In genomic region chr4:135274761-135275160, GRCm38 (mm10) we compare ENCODE assay signal across 20 mouse cellular contexts. TPM values are rescaled to one million over a fixed set of nuclear protein-coding genes. Genes with fewer than 3 reads are reported as not detected.
A peak's percentile ranks its signal among the peaks of the same experiment; 100 is the strongest.
DNase-seq lines count a peak whose midpoint lies in the region; ATAC-seq and TF ChIP-seq lines count a peak whose summit lies in the region.
"Had no signal": no experiment of that assay in that cellular context is flagged by ENCODE, and none has a peak within 500 bp of the region (broad histone marks: within the 10 kb centered on the region; RNA-seq: fewer than 3 reads in every experiment).

No protein-coding gene starts in this region.

- WGBS in heart, embryonic 10.5 days = 83% methylated on average over 7 of the region's 7 CpGs
- 63% methylated on average over 7 of the region's 7 CpGs for WGBS in kidney, adult 2 months
- WGBS in liver, embryonic 15.5 days (ENCODE audit: insufficient replicate concordance) = 65% methylated on average over 7 of the region's 7 CpGs
- WGBS in forebrain, postnatal 0 days = 74% methylated on average over 7 of the region's 7 CpGs
- WGBS in lung, postnatal 0 days = 78% methylated on average over 7 of the region's 7 CpGs

- H3K4me3 ChIP-seq in heart, embryonic 10.5 days = no peak overlapping the region
- H3K4me3 ChIP-seq in kidney, adult 2 months (ENCODE audit: insufficient read depth, low read depth, low read length) = no peak overlapping the region
- H3K4me3 ChIP-seq in liver, embryonic 15.5 days (replicated peaks) = no peak overlapping the region
- H3K4me3 ChIP-seq in forebrain, postnatal 0 days (ENCODE audit: low read depth, low read length) = no peak overlapping the region
- H3K4me3 ChIP-seq in lung, postnatal 0 days (ENCODE audit: low read depth, low read length) = no peak overlapping the region
- H3K4me3 ChIP-seq: heart, embryonic 13.5 days; layer of hippocampus, adult 2 months; megakaryocyte, embryonic 14.5 days; myocyte had no signal

- H3K9ac ChIP-seq in liver, embryonic 15.5 days = no peak overlapping the region
- H3K9ac ChIP-seq in forebrain, postnatal 0 days = no peak overlapping the region
- H3K9ac ChIP-seq in lung, postnatal 0 days (replicated peaks; ENCODE audit: low read depth) = no peak overlapping the region
- H3K9ac ChIP-seq: heart, embryonic 13.5 days had no signal

- peaks cover 38% of the 10 kb centered on the region for H3K4me1 ChIP-seq in heart, embryonic 10.5 days
- H3K4me1 ChIP-seq in kidney, adult 2 months (ENCODE audit: control insufficient read depth, insufficient read depth, low read length) = peaks cover 17% of the 10 kb centered on the region
- H3K4me1 ChIP-seq in liver, embryonic 15.5 days (replicated peaks) = peaks cover 59% of the 10 kb centered on the region
- peaks cover 9% of the 10 kb centered on the region; the same call in 1 of the 2 replicates for H3K4me1 ChIP-seq in forebrain, postnatal 0 days (ENCODE audit: insufficient read depth)
- peaks cover 11% of the 10 kb centered on the region; the same call in 1 of the 2 replicates for H3K4me1 ChIP-seq in lung, postnatal 0 days (ENCODE audit: insufficient read depth, low read depth, low read length)

- intact Hi-C loops in heart, postnatal 36 days (cut with DNase I) = no loop called here

- peak overlapping the region; percentile 44; the same call in 1 of the 2 replicates for H3K27ac ChIP-seq in heart, embryonic 10.5 days
- H3K27ac ChIP-seq in kidney, adult 2 months (ENCODE audit: insufficient read depth, low read depth, low read length) = peak overlapping the region; percentile 87
- H3K27ac ChIP-seq in liver, embryonic 15.5 days (replicated peaks) = peak overlapping the region; percentile 85
- no peak overlapping the region for H3K27ac ChIP-seq in forebrain, postnatal 0 days (ENCODE audit: low read depth, low read length)
- no peak overlapping the region for H3K27ac ChIP-seq in lung, postnatal 0 days (ENCODE audit: low read length)
- H3K27ac ChIP-seq: heart, embryonic 13.5 days; hindbrain, postnatal 0 days; layer of hippocampus, adult 2 months had no signal

- TF ChIP-seq CTCF in kidney, adult 2 months (conservative IDR thresholded peaks at IDR 0.05; ENCODE audit: insufficient read depth, insufficient read length, low read depth, low read length) = no peak
- no peak for TF ChIP-seq CTCF in forebrain, postnatal 0 days (IDR thresholded peaks at IDR 0.05; ENCODE audit: low read depth)
- TF ChIP-seq CTCF in lung, postnatal 0 days (IDR thresholded peaks at IDR 0.05) = no peak

- H3K4me2 ChIP-seq in liver, embryonic 15.5 days = no peak overlapping the region
- H3K4me2 ChIP-seq in forebrain, postnatal 0 days (ENCODE audit: low read depth) = no peak overlapping the region
- no peak overlapping the region for H3K4me2 ChIP-seq in lung, postnatal 0 days (replicated peaks; ENCODE audit: low read depth, low read length)
- H3K4me2 ChIP-seq: heart, embryonic 13.5 days had no signal

- no peak for TF ChIP-seq POLR2A in kidney, adult 2 months (IDR thresholded peaks at IDR 0.05; ENCODE audit: low read depth, low read length)

- peaks cover 6% of the 10 kb centered on the region; the same call in 1 of the 2 replicates for H3K36me3 ChIP-seq in heart, embryonic 10.5 days
- no peaks in the 10 kb centered on the region for H3K36me3 ChIP-seq in kidney, adult 2 months (ENCODE audit: control insufficient read depth, insufficient read depth, low read length)
- peaks cover 7% of the 10 kb centered on the region; the same call in 1 of the 2 replicates for H3K36me3 ChIP-seq in liver, embryonic 15.5 days (replicated peaks)
- no peaks in the 10 kb centered on the region for H3K36me3 ChIP-seq in forebrain, postnatal 0 days (ENCODE audit: insufficient read depth)
- no peaks in the 10 kb centered on the region for H3K36me3 ChIP-seq in lung, postnatal 0 days (ENCODE audit: insufficient read depth, low read length)
- H3K36me3 ChIP-seq: heart, embryonic 13.5 days had no signal

- DNase-seq in heart, embryonic 10.5 days (ENCODE audit: low spot score) = no peak
- no peak for DNase-seq in heart, postnatal 36 days
- DNase-seq in kidney, adult 2 months = peak; percentile 86
- peak; percentile 67 for DNase-seq in kidney, postnatal 14 days
- DNase-seq in spleen, postnatal 4 days (ENCODE audit: low spot score in 2 of 2) = no peak
- no peak for DNase-seq in forebrain, postnatal 0 days
- DNase-seq in lung, postnatal 0 days (ENCODE audit: low spot score) = no peak
- DNase-seq: adrenal gland, adult 2 months; cerebellum, postnatal 14 days; heart, postnatal 4 days; layer of hippocampus, postnatal 36 days; lung, postnatal 14 days; midbrain, embryonic 14.5 days; thymus, postnatal 36 days had no signal

- H3K9me3 ChIP-seq in heart, embryonic 10.5 days = no peaks in the 10 kb centered on the region
- no peaks in the 10 kb centered on the region for H3K9me3 ChIP-seq in liver, embryonic 15.5 days (replicated peaks)
- H3K9me3 ChIP-seq in forebrain, postnatal 0 days (ENCODE audit: low read length) = no peaks in the 10 kb centered on the region
- H3K9me3 ChIP-seq in lung, postnatal 0 days (ENCODE audit: low read length) = no peaks in the 10 kb centered on the region
- H3K9me3 ChIP-seq: heart, embryonic 13.5 days; megakaryocyte, embryonic 14.5 days had no signal

- ATAC-seq in liver, embryonic 15.5 days (ENCODE audit: insufficient read depth) = no peak
- ATAC-seq in forebrain, postnatal 0 days = no peak
- no peak for ATAC-seq in lung, postnatal 0 days
- ATAC-seq: hindbrain, postnatal 0 days had no signal

- H3K27me3 ChIP-seq in heart, embryonic 10.5 days (ENCODE audit: insufficient read depth, poor library complexity, severe bottlenecking) = no peaks in the 10 kb centered on the region
- H3K27me3 ChIP-seq in kidney, adult 2 months (replicated peaks; ENCODE audit: control insufficient read depth, insufficient read depth, low read length) = no peaks in the 10 kb centered on the region
- H3K27me3 ChIP-seq in liver, embryonic 15.5 days = no peaks in the 10 kb centered on the region
- no peaks in the 10 kb centered on the region for H3K27me3 ChIP-seq in forebrain, postnatal 0 days (ENCODE audit: insufficient read depth, low read length)
- H3K27me3 ChIP-seq in lung, postnatal 0 days (replicated peaks; ENCODE audit: insufficient read depth, low read length) = no peaks in the 10 kb centered on the region
- H3K27me3 ChIP-seq: heart, embryonic 13.5 days; megakaryocyte, embryonic 14.5 days had no signal

- TF ChIP-seq EP300 in lung, postnatal 0 days (IDR thresholded peaks at IDR 0.05) = no peak

RNA-seq across cellular contexts. Expression of gene Clic4, which starts 2.1 kb away (rescaled TPM):
- 263 and 343 TPM in 2 replicates for polyA plus RNA-seq in heart, embryonic 10.5 days (2016; fragmentation: Nextera tagmentation; extraction: Ambion mirVana)
- 100 to 1,000 TPM; 241 to 254 TPM for total RNA-seq in heart, postnatal 36 days (2021)
- 86.6 and 91.1 TPM in 2 replicates for polyA plus RNA-seq in kidney, adult 2 months (2012; rRNA removed)
- 110 and 120 TPM in 2 replicates for polyA plus RNA-seq in liver, embryonic 15.5 days (2015; fragmentation: Nextera tagmentation; extraction: Ambion mirVana)
- 44.0 and 65.2 TPM in 2 replicates for total RNA-seq in forebrain, postnatal 0 days (2014; rRNA removed)
- polyA plus RNA-seq in forebrain, postnatal 0 days (2015; fragmentation: Nextera tagmentation; extraction: Ambion mirVana) = 34.5 and 41.5 TPM in 2 replicates
- polyA plus RNA-seq in lung, postnatal 0 days (2015; fragmentation: Nextera tagmentation; extraction: Ambion mirVana) = 205 and 211 TPM in 2 replicates

Comparison
In these comparisons a context has a peak if more than half of its experiments do, and no peak if none do; other contexts are left out.
1. DNase-seq: peak in kidney, adult 2 months (single experiment) and kidney, postnatal 14 days (single experiment); none in heart, embryonic 10.5 days (single experiment), heart, postnatal 36 days (0 of 2), spleen, postnatal 4 days (0 of 2), forebrain, postnatal 0 days (single experiment) and lung, postnatal 0 days (single experiment).
2. H3K27ac ChIP-seq: peak in heart, embryonic 10.5 days (single experiment), kidney, adult 2 months (single experiment) and liver, embryonic 15.5 days (single experiment); none in forebrain, postnatal 0 days (single experiment) and lung, postnatal 0 days (single experiment).